Mouse (Mus musculus): ENCODE measurements around the gene Ctsll3. TPM values are rescaled to one million over a fixed set of nuclear protein-coding genes. Genes with fewer than 3 reads are reported as not detected.
A peak's percentile ranks its signal among the peaks of the same experiment; 100 is the strongest.

The Ctsll3 gene
- not detected for total RNA-seq (2021)
- long read RNA-seq, experiment 1 = 0 reads
- long read RNA-seq, experiment 2 = 0 reads

- no peak for DNase-seq
- intact Hi-C loops (cut with DNase I; ENCODE audit: low total_unique reads) = no loop called here
These were observed at the start of gene Ctsll3 for GRCm38 (mm10) chr13:60802749-60803148. Ctsll3 (minus strand) TSS chr13:60802849.

DNA sequence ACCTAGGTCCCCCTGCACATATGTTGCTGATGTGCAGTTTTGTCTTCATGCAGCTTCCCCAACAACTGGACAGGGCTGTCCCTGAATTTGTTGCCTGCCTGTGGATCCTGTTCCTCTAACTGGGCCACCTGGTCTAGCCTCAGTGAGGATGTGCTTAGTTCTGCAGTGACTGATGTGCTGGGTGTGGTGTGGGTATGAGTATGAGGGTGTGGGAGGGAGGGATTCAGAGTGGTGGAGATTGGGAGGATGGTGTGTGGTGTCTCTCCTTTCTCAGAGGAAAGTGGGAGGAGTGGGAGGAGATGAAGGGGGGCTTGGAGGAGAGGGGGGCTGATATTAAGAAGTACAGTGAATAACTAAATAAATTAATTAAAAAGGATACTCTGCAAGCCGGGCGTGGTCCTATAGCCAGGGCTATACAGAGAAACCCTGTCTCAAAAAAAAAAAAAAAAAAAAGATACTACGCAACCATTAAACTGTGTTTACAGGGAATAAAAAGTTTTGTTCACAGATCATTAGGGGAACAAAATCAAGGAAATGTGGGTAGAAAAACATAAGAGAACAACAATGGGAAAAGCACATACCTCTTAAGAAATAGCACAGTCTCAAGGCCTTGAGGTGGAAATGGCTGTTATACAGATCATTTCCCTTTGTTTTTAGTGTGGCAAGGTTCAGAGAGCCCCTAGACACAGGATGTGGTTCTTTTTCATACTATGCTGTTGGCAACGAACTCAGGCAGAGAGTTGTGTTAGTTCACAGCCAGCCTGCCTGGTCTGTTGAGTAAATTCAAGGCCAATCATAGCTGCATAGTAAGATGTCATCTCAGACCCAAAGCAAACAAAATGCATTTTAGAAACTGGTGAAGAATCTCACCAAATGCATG, 45.8 kb upstream of the Ctsll3 start:
- DNase-seq = no peak
- intact Hi-C loops (cut with DNase I; ENCODE audit: low total_unique reads) = no loop called here

GRCm38 (mm10) chr13:60843153-60843552, 40.5 kb upstream of the Ctsll3 start:
- no peak for DNase-seq
- intact Hi-C loops (cut with DNase I; ENCODE audit: low total_unique reads) = no loop called here

- intact Hi-C loops (cut with DNase I; ENCODE audit: low total_unique reads) = no loop called here
- no peak for DNase-seq
These were observed 40.1 kb upstream of the Ctsll3 start for GRCm38 (mm10) chr13:60842703-60843102.

GRCm38 (mm10) chr13:60839353-60839902, 36.8 kb upstream of the Ctsll3 start:
- no peak for DNase-seq
- intact Hi-C loops (cut with DNase I; ENCODE audit: low total_unique reads) = no loop called here

- DNase-seq = no peak
- intact Hi-C loops (cut with DNase I; ENCODE audit: low total_unique reads) = no loop called here
These were observed 23.4 kb upstream of the Ctsll3 start for GRCm38 (mm10) chr13:60826052-60826451.

GRCm38 (mm10) chr13:60820486-60821175, 18.0 kb upstream of the Ctsll3 start:
- DNase-seq = no peak
- intact Hi-C loops (cut with DNase I; ENCODE audit: low total_unique reads) = no loop called here

DNA sequence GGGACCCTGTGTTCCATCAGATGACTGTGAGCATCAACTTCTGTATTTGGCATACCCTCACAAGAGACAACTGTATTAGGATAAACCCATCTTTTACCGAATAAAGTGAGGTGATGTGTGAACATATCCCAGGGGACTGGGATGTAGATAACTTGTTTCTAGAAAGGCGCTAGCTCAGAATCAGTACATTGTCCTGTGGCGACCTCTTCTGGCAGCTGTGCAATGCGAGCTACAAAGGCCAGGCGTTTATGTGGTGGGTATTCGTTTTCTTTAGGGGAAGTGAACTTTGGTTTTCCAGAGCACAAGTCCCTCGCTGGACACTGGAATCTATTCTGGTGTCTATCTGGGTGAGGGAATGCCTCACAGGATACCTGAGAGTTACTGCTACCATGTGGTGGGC, 16.8 kb upstream of the Ctsll3 start:
- peak; percentile 14 for DNase-seq
- intact Hi-C loops (cut with DNase I; ENCODE audit: low total_unique reads) = loop anchor here (5.0 kb wide), 1 partner anchor 62 kb away; no protein-coding TSS in a partner anchor

- no peak for DNase-seq
- intact Hi-C loops (cut with DNase I; ENCODE audit: low total_unique reads) = no loop called here
These were observed 11.1 kb upstream of the Ctsll3 start for GRCm38 (mm10) chr13:60813722-60814121.

- DNase-seq = no peak
- intact Hi-C loops (cut with DNase I; ENCODE audit: low total_unique reads) = no loop called here
These were observed 10.1 kb upstream of the Ctsll3 start for GRCm38 (mm10) chr13:60812768-60813167.

DNA sequence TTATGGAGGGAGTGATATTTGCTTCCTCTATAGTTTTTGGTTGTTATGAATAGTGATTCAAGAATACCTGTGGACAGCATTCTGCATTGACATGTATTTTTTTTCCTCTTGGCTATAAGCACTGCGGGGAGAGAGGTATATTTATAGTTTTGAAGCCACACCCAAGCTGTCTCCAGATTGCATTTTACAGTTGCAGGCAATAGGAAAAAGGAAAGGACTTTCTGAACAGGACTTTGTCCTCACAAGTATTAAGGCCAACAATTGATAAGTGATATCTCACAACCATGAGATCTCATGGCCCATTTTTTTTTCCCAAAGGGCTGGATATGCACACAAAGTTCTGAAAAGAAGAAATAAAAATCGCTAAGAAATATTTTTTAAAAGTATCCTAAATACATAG, 7.0 kb upstream of the Ctsll3 start:
- DNase-seq = no peak
- intact Hi-C loops (cut with DNase I; ENCODE audit: low total_unique reads) = no loop called here

DNA sequence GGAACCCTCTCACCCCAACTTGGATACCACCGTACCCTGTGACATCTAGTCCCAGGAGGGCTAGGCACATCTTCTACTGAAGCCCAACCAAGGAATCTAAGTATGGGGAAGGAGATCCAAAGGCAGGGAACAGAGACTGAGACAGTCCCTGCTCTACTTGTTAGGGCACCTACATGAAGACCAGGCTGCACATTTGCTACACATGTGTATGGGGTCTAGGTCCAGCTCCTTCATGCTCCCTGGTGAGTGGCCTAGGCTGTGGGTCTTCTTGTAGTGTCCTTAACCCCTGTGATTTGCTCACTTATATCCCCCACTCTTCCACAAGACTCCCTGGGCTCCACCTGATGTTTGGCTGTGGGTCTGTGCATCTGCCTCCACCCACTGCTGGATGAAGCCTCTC, 13.2 kb downstream of the Ctsll3 start:
- intact Hi-C loops (cut with DNase I; ENCODE audit: low total_unique reads) = no loop called here
- DNase-seq = no peak

- intact Hi-C loops (cut with DNase I; ENCODE audit: low total_unique reads) = no loop called here
- DNase-seq = no peak
These were observed 16.4 kb downstream of the Ctsll3 start, which contains the start of gene BC051665 for GRCm38 (mm10) chr13:60786264-60786663. BC051665 (minus strand) TSS chr13:60786364.

- intact Hi-C loops (cut with DNase I; ENCODE audit: low total_unique reads) = no loop called here
- no peak for DNase-seq
These were observed 19.3 kb downstream of the Ctsll3 start for GRCm38 (mm10) chr13:60783301-60783700.

GRCm38 (mm10) chr13:60780534-60780933, 22.1 kb downstream of the Ctsll3 start:
- intact Hi-C loops (cut with DNase I; ENCODE audit: low total_unique reads) = no loop called here
- no peak for DNase-seq

DNA sequence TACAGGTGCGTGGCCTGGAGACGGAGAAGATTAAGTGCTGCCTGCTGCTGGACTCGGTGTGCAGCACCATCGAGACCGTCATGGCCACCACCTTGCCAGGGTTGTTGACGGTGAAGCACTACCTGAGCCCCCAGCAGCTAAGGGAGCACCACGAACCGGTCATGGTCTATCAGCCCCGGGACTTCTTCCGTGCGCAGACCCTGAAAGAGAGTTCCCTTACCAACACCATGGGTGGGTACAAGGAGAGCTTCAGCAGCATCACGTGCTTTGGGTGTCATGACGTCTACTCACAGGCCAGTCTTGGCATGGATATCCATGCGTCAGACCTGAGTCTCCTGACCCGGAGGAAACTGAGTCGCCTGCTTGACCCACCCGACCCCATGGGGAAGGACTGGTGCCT, 41.5 kb downstream of the Ctsll3 start:
- intact Hi-C loops (cut with DNase I; ENCODE audit: low total_unique reads) = no loop called here
- DNase-seq = no peak

GRCm38 (mm10) chr13:60760392-60760791, 42.3 kb downstream of the Ctsll3 start:
- no peak for DNase-seq
- intact Hi-C loops (cut with DNase I; ENCODE audit: low total_unique reads) = no loop called here

- no peak for DNase-seq
- intact Hi-C loops (cut with DNase I; ENCODE audit: low total_unique reads) = loop anchor here (5.0 kb wide), 1 partner anchor 58 kb away; no protein-coding TSS in a partner anchor
These were observed 43.5 kb downstream of the Ctsll3 start for GRCm38 (mm10) chr13:60759136-60759535.

DNA sequence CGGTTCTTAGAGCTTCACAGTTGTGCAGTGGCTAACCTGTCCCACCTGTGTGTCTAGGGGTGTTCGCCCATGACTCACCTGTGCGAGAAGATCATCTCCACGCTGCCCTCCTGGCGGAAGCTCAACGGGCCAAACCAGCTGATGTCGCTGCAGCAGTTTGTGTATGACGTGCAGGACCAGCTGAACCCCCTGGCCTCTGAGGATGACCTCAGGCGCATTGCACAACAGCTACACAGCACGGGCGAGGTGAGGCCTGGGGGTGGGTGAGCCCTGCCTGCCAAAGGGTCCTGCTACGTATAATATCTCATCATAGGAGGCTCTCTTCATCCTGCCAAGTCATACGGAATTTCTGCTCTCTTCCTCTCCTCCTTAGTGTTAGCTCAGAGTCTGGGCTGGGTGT, 45.4 kb downstream of the Ctsll3 start:
- intact Hi-C loops (cut with DNase I; ENCODE audit: low total_unique reads) = loop anchor here (5.0 kb wide), 1 partner anchor 60 kb away; no protein-coding TSS in a partner anchor
- no peak for DNase-seq

DNA sequence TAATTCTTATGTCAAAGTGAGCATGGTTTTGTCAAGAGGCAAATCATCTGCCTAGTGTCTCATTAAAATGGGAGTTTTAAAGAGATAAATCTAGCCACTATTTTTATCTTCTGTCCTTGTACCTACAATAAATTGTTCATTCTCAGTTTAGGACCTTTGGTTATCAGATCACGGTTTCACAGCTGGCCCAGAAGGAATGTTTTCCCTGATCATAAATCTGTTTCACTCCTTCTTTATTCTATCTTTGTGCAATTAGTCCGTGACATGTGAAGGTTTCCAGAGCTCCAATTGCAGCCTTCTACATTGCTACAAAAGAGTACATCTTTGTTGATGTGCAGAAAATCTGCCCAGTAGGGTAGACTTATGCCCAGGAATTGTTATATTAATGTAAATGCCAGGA, 47.4 kb downstream of the Ctsll3 start:
- intact Hi-C loops (cut with DNase I; ENCODE audit: low total_unique reads) = loop anchor here (5.0 kb wide), 1 partner anchor 62 kb away; no protein-coding TSS in a partner anchor
- no peak for DNase-seq
